Mouse (Mus musculus) stomach, embryonic 16.5 days (tissue): Measurements from ENCODE around the gene Olfr524. TPM values are rescaled to one million over a fixed set of nuclear protein-coding genes. Genes with fewer than 3 reads are reported as not detected.

Source experiments
- ATAC-seq: fragments of 200-750 bp; cut with Nextera tagmentation; 2 replicates; pipeline ENCODE4 v1.8.0; 2017; ENCODE audit warnings: moderate number of reproducible peaks, moderate TSS enrichment; ENCODE audit not compliant: insufficient read depth, low FRiP score
- H3K27ac ChIP-seq: fragments of 300-500 bp; sonication (generic); 2 replicates; pipeline ENCODE4 v1.5.1; 2014; ENCODE audit warnings: low read length
- H3K27me3 ChIP-seq: fragments of 300-500 bp; sonication (generic); 2 replicates; pipeline ENCODE4 v1.6.1; 2014; ENCODE audit warnings: low read length, control low read depth, mixed read lengths; ENCODE audit not compliant: control insufficient read depth, insufficient read depth
- H3K36me3 ChIP-seq: fragments of 300-500 bp; sonication (generic); 2 replicates; pipeline ENCODE4 v1.6.1; 2014; ENCODE audit warnings: low read length; ENCODE audit not compliant: control insufficient read depth, insufficient read depth
- H3K4me1 ChIP-seq: fragments of 300-500 bp; sonication (generic); 2 replicates; pipeline ENCODE4 v1.6.1; 2014; ENCODE audit warnings: low read length, control low read depth, mixed read lengths; ENCODE audit not compliant: control insufficient read depth, insufficient read depth
- H3K4me2 ChIP-seq: fragments of 300-500 bp; sonication (generic); 2 replicates; pipeline ENCODE4 v1.6.1; 2014; ENCODE audit warnings: low read depth, low read length, mixed read lengths
- H3K4me3 ChIP-seq: fragments of 300-500 bp; sonication (generic); replicated peaks from 2 replicates; pipeline ENCODE4 v1.5.1; 2014; ENCODE audit warnings: mild to moderate bottlenecking, low read length
- H3K9ac ChIP-seq: fragments of 300-500 bp; sonication (generic); 2 replicates; pipeline ENCODE4 v1.6.1; 2014; ENCODE audit warnings: low read length
- H3K9me3 ChIP-seq: fragments of 300-500 bp; sonication (generic); replicated peaks from 2 replicates; pipeline ENCODE4 v1.6.1; 2016; ENCODE audit warnings: low read length, control low read depth; ENCODE audit not compliant: control insufficient read depth
- WGBS: fragments of 180-500 bp; shearing (Covaris S2); extraction: QIAGEN DNeasy Blood & Tissue Kit; methylation state at CpG from one replicate; pipeline ENCODE4 v1.1.7; 2014; 5-methylcytosine and 5-hydroxymethylcytosine counted together
- polyA plus RNA-seq: library from polyadenylated mRNA; unstranded; fragments of >200 nt; fragmentation: Nextera tagmentation; extraction: Ambion mirVana; gene quantifications from 2 replicates; pipeline ENCODE4 v1.2.1, GENCODE M21; 2015

The Olfr524 gene
- polyA plus RNA-seq, 1 experiment from 2014 or later, result not detected

- Histone ChIP-seq H3K27me3 (no peaks in the 10 kb centered on the region), H3K4me2 (no peak within 1 kb of the TSS), H3K27ac (no peak within 1 kb of the TSS), H3K9ac (no peak within 1 kb of the TSS), H3K4me3 (no peak within 1 kb of the TSS), H3K4me1 (no peaks in the 10 kb centered on the region), H3K36me3 (no peaks in the 10 kb centered on the region), H3K9me3 (no peaks in the 10 kb centered on the region)
- WGBS, result 78% methylated on average over 2 of the region's 2 CpGs
- ATAC-seq, result no peak
Measured at GRCm38 (mm10) chr7:140217967-140218366, 12.2 kb upstream of the Olfr524 start, which contains the start of gene Cd163l1. Cd163l1 (plus strand) TSS chr7:140218267.

DNA sequence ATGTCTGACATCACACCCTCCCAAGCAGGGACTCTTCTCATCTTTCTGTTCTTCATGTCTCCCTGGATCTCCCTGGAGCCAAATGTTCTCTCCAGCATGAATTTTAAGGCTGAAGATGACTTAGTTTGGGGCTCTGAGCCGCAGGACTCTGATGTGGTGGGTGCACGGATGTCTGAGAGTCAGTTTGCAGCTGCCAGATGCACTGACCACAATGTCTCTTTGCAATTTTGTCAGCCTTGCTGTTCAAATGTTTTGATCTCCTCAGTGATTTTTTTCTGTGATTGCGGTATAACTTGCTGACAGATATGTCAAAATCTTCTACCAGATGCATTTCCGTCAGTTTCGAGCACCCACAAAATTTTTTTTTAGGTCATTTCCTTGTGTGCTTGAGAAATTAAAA lies 8.1 kb upstream of the Olfr524 start:
- Histone ChIP-seq H3K36me3 (no peaks in the 10 kb centered on the region), H3K4me3 (no peak overlapping the region), H3K27ac (no peak overlapping the region), H3K27me3 (no peaks in the 10 kb centered on the region), H3K4me2 (no peak overlapping the region), H3K4me1 (no peaks in the 10 kb centered on the region), H3K9me3 (no peaks in the 10 kb centered on the region), H3K9ac (no peak overlapping the region)
- WGBS, result 74% methylated on average over 5 of the region's 5 CpGs
- ATAC-seq, result no peak

DNA sequence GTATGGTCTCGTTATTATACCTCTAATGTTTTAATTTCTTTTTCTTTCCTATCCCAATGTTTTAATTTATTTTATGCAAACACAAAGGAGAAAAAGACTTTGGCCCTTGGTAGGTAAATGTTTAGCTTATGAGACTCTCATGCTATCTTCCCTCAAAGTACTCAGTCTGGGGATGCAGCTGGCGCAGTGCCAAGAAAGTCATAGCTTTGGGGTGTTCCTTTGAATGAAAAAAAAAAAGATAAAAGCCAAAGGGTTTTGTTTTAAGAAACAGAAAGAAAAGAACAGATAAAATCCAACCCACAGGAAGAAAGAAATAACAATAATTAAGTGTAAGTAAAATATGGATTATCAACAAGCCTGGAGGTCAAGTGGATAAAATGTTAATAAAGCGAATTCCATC lies 2.9 kb upstream of the Olfr524 start:
- H3K36me3 ChIP-seq, result no peaks in the 10 kb centered on the region
- no peak overlapping the region for H3K4me2 ChIP-seq
- H3K9ac ChIP-seq, result no peak overlapping the region
- no peaks in the 10 kb centered on the region for H3K4me1 ChIP-seq
- H3K27ac ChIP-seq, result no peak overlapping the region
- WGBS, result 66% methylated on average over 3 of the region's 3 CpGs
- no peaks in the 10 kb centered on the region for H3K9me3 ChIP-seq
- H3K27me3 ChIP-seq, result no peaks in the 10 kb centered on the region
- ATAC-seq, result no peak
- no peak overlapping the region for H3K4me3 ChIP-seq

GRCm38 (mm10) chr7:140208153-140208552 lies 2.4 kb upstream of the Olfr524 start:
- WGBS, result 54% methylated on average over 8 of the region's 8 CpGs
- Histone ChIP-seq H3K4me1 (no peaks in the 10 kb centered on the region), H3K4me3 (no peak overlapping the region)

GRCm38 (mm10) chr7:140206904-140207303 lies 1.1 kb upstream of the Olfr524 start:
- Histone ChIP-seq H3K4me2 (no peak overlapping the region), H3K27ac (no peak overlapping the region), H3K9me3 (no peaks in the 10 kb centered on the region), H3K4me1 (no peaks in the 10 kb centered on the region), H3K27me3 (no peaks in the 10 kb centered on the region), H3K36me3 (no peaks in the 10 kb centered on the region), H3K9ac (no peak overlapping the region), H3K4me3 (no peak overlapping the region)
- no peak for ATAC-seq
- WGBS, result 85% methylated on average over 3 of the region's 3 CpGs

More at GRCm38 (mm10) chr7:140208153-140208552, 2.4 kb upstream of the Olfr524 start:
- no peaks in the 10 kb centered on the region for H3K36me3 ChIP-seq
- no peaks in the 10 kb centered on the region for H3K27me3 ChIP-seq
- H3K9me3 ChIP-seq, result no peaks in the 10 kb centered on the region
- H3K27ac ChIP-seq, result no peak overlapping the region
- no peak overlapping the region for H3K9ac ChIP-seq
- H3K4me2 ChIP-seq, result no peak overlapping the region
- no peak for ATAC-seq

GRCm38 (mm10) chr7:140201090-140201489 lies 4.7 kb downstream of the Olfr524 start:
- H3K9ac ChIP-seq, result no peak overlapping the region
- no peak overlapping the region for H3K4me3 ChIP-seq
- whole genome bisulfite sequencing, result 89% methylated on average over 4 of the region's 4 CpGs
- H3K4me2 ChIP-seq, result no peak overlapping the region
- H3K36me3 ChIP-seq, result no peaks in the 10 kb centered on the region
- no peaks in the 10 kb centered on the region for H3K27me3 ChIP-seq
- no peaks in the 10 kb centered on the region for H3K4me1 ChIP-seq
- H3K9me3 ChIP-seq, result no peaks in the 10 kb centered on the region
- H3K27ac ChIP-seq, result no peak overlapping the region
- no peak for ATAC-seq

DNA sequence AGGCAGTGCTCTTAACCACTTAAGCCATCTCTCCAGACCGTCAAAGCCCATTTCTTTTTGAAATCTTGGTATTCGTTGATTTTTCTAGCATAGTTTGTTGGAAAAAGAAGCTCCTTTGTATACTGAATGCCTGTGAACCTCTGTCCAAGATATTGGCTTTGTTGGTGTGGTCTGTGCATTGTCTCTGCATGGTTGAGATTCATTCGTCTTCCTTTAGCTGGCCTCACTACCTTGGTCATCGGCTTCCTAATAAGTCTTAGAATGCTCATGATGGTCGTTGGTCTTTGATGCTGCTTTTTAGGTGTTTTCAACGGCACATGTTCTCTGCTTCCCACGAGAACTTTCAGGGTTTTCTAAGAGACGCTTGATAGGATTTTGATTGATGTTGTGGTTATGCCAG lies 9.8 kb downstream of the Olfr524 start:
- Histone ChIP-seq H3K9ac (no peak overlapping the region), H3K4me1 (no peaks in the 10 kb centered on the region), H3K4me2 (no peak overlapping the region), H3K9me3 (no peaks in the 10 kb centered on the region), H3K4me3 (no peak overlapping the region), H3K27me3 (no peaks in the 10 kb centered on the region), H3K36me3 (no peaks in the 10 kb centered on the region), H3K27ac (no peak overlapping the region)
- ATAC-seq, result no peak
- 74% methylated on average over 8 of the region's 8 CpGs for WGBS

DNA sequence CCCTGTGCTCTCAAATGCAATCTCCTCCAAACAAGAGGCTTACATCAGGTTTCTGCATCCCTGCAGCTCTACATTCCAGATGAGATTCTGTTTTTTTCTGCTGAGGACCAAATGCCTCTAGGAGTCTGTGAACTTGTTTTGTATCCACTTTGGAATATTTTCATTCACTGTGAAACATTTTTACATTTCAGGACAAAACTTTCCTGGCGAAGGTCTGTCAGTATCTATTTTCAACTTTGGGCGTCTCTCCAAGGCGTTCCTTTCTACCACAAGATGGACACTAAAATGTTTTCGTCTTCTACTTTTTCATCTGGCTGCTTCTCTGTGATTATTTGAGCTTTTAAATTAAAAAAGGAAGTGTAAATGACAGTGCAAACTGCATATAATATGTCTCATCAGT lies 11.7 kb downstream of the Olfr524 start:
- Histone ChIP-seq H3K4me3 (no peak overlapping the region), H3K27ac (no peak overlapping the region), H3K36me3 (no peaks in the 10 kb centered on the region), H3K27me3 (no peaks in the 10 kb centered on the region), H3K9me3 (no peaks in the 10 kb centered on the region), H3K9ac (no peak overlapping the region), H3K4me2 (no peak overlapping the region), H3K4me1 (no peaks in the 10 kb centered on the region)
- 81% methylated on average over 4 of the region's 4 CpGs for WGBS
- no peak for ATAC-seq

DNA sequence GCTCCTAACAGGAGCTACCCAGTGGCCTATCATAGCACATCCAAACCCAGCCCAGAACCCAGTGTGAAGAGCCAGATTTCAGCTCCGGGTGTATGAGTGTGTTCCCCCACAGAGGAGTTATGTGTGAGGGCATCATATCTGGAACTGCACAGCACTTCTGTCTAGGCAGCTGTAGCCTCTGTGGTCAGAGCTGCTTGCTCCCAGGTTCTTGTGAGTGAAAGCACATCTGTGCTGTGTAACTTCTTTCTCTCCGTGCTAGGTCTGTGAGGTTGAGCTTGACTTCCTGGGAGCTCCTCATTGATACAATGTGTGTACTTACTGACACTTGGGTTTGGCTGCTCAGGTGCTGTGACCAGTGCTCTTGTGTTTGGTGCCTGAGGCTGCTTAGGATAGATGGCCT lies 12.9 kb downstream of the Olfr524 start:
- Histone ChIP-seq H3K36me3 (no peaks in the 10 kb centered on the region), H3K27me3 (no peaks in the 10 kb centered on the region), H3K9me3 (no peaks in the 10 kb centered on the region), H3K27ac (no peak overlapping the region), H3K4me3 (no peak overlapping the region), H3K4me1 (no peaks in the 10 kb centered on the region), H3K4me2 (no peak overlapping the region), H3K9ac (no peak overlapping the region)
- 74% methylated on average over 2 of the region's 2 CpGs for WGBS
- ATAC-seq, result no peak

GRCm38 (mm10) chr7:140192445-140192844 lies 13.3 kb downstream of the Olfr524 start:
- Histone ChIP-seq H3K4me2 (no peak overlapping the region), H3K36me3 (no peaks in the 10 kb centered on the region), H3K9me3 (no peaks in the 10 kb centered on the region), H3K27ac (no peak overlapping the region), H3K9ac (no peak overlapping the region), H3K27me3 (no peaks in the 10 kb centered on the region), H3K4me1 (no peaks in the 10 kb centered on the region), H3K4me3 (no peak overlapping the region)
- ATAC-seq, result no peak
- WGBS, result 47% methylated on average over 2 of the region's 2 CpGs
